Mouse (Mus musculus): Measurements from ENCODE around the gene Tmem9.

- TF ChIP-seq CTCF (IDR thresholded peaks at IDR 0.05), result no peak
- TF ChIP-seq POLR2A (IDR thresholded peaks at IDR 0.05; ENCODE audit: insufficient read depth, low read depth, low read length), result no peak
Measured at GRCm38 (mm10) chr1:136061790-136062141, 53.8 kb downstream of the Tmem9 start.

All from heart, adult 2 months (tissue).